In genomic region chr1:51530191-51530926, GRCm38 (mm10) we compare ENCODE assay signal across 10 mouse cellular contexts. TPM values are rescaled to one million over a fixed set of nuclear protein-coding genes. Genes with fewer than 3 reads are reported as not detected.
A peak's percentile ranks its signal among the peaks of the same experiment; 100 is the strongest.
DNase-seq lines count a peak whose midpoint lies in the region; ATAC-seq and TF ChIP-seq lines count a peak whose summit lies in the region.
"Had no signal": no experiment of that assay in that cellular context is flagged by ENCODE, and none has a peak within 500 bp of the region (broad histone marks: within the 10 kb centered on the region; RNA-seq: fewer than 3 reads in every experiment).

No protein-coding gene starts in this region.

- no peak overlapping the region for H3K9ac ChIP-seq in liver, embryonic 12.5 days
- H3K9ac ChIP-seq: embryonic facial prominence, embryonic 12.5 days had no signal

- H3K4me2 ChIP-seq in liver, embryonic 12.5 days = peak overlapping the region; percentile 31
- H3K4me2 ChIP-seq: embryonic facial prominence, embryonic 12.5 days had no signal

- peak overlapping the region; percentile 76 for H3K27ac ChIP-seq in bone marrow macrophage, adult 2 months (ENCODE audit: insufficient read depth, low read depth, low read length)
- peak overlapping the region; percentile 46; the same call in 1 of the 2 replicates for H3K27ac ChIP-seq in liver, embryonic 12.5 days
- H3K27ac ChIP-seq: embryonic facial prominence, embryonic 12.5 days had no signal

- peak; percentile 81 for ATAC-seq in erythroid progenitor cell, adult 5-6 weeks (replicated peaks; ENCODE audit: low FRiP score, poor library complexity, severe bottlenecking)
- ATAC-seq in liver, embryonic 12.5 days = peak; percentile 91

- WGBS in liver, embryonic 12.5 days (ENCODE audit: insufficient replicate concordance) = 39% methylated on average over 9 of the region's 9 CpGs

- peak; percentile 32 for DNase-seq in adrenal gland, postnatal 10 days
- DNase-seq in adrenal gland, postnatal 25 days = no peak
- DNase-seq in gastrocnemius, adult 8-10 months (ENCODE audit: low spot score in 2 of 2) = no peak
- no peak for DNase-seq in left cerebral cortex, adult 11 months (ENCODE audit: low spot score)
- no peak for DNase-seq in natural killer cell, adult 2 months (ENCODE audit: low spot score in 2 of 2)

- TF ChIP-seq POLR2A in bone marrow macrophage, adult 2 months (IDR thresholded peaks at IDR 0.05; ENCODE audit: borderline replicate concordance, low read depth, low read length) = no peak

- no peaks in the 10 kb centered on the region for H3K27me3 ChIP-seq in liver, embryonic 12.5 days (replicated peaks)
- H3K27me3 ChIP-seq: embryonic facial prominence, embryonic 12.5 days had no signal

- no peak overlapping the region for H3K4me3 ChIP-seq in bone marrow macrophage, adult 2 months (ENCODE audit: insufficient read depth, low read length)
- no peak overlapping the region for H3K4me3 ChIP-seq in liver, embryonic 12.5 days
- H3K4me3 ChIP-seq: embryonic facial prominence, embryonic 12.5 days; myocyte had no signal

- peaks cover 26% of the 10 kb centered on the region for H3K4me1 ChIP-seq in bone marrow macrophage, adult 2 months (ENCODE audit: control insufficient read depth, insufficient read depth, low read length)
- H3K4me1 ChIP-seq in liver, embryonic 12.5 days = peaks cover 20% of the 10 kb centered on the region

- H3K9me3 ChIP-seq in liver, embryonic 12.5 days (replicated peaks) = no peaks in the 10 kb centered on the region
- H3K9me3 ChIP-seq: embryonic facial prominence, embryonic 12.5 days had no signal

- TF ChIP-seq CTCF in bone marrow macrophage, adult 2 months (IDR thresholded peaks at IDR 0.05; ENCODE audit: low read depth, low read length) = no peak

- no peaks in the 10 kb centered on the region for H3K36me3 ChIP-seq in liver, embryonic 12.5 days
- H3K36me3 ChIP-seq: embryonic facial prominence, embryonic 12.5 days had no signal

RNA-seq across cellular contexts. Expression of gene Nabp1, which starts 52.1 kb away (rescaled TPM):
- 10 to 100 TPM; 27.4 to 27.9 TPM for total RNA-seq in adrenal gland, postnatal 10 days (2021)
- total RNA-seq in adrenal gland, postnatal 25 days (2021) = 52.0 and 72.5 TPM in 2 replicates
- polyA plus RNA-seq in bone marrow macrophage, adult 2 months (2012; ENCODE audit: insufficient read depth, insufficient read length, missing spikeins) = 42.4 and 46.7 TPM in 2 replicates
- 6.1 and 16.3 TPM in 2 replicates for total RNA-seq in erythroid progenitor cell, adult 5-6 weeks (2015; ENCODE audit: low replicate concordance)
- total RNA-seq in erythroid progenitor cell, adult 5-6 weeks (2017; ENCODE audit: low replicate concordance) = 14.8 and 16.7 TPM in 2 replicates
- 5.3 and 6.8 TPM in 2 replicates for polyA plus RNA-seq in liver, embryonic 12.5 days (2016; fragmentation: Nextera tagmentation; extraction: Ambion mirVana)
- 10 to 100 TPM; 11.6 to 16.8 (median 13.5) TPM for total RNA-seq in gastrocnemius, adult 8-10 months (2022)
